Mouse (Mus musculus) liver, adult 10 weeks (tissue): Measurements from ENCODE around the gene Ripply3. TPM values are rescaled to one million over a fixed set of nuclear protein-coding genes. Genes with fewer than 3 reads are reported as not detected.

Experiments used
- polyA plus RNA-seq: library from polyadenylated mRNA; stranded (reverse); fragments of 350-450 nt; fragmentation: Illumina TruSeq; extraction: RNeasy Lipid Tissue Mini Kit (QIAGEN cat#74804); gene quantifications from one replicate; pipeline ENCODE4 v1.2.3, GENCODE M21; 2014; ENCODE audit warnings: low read depth, low replicate concordance

Gene Ripply3
- 2.2 TPM for polyA plus RNA-seq

GRCm38 (mm10) chr16:94327781-94328711 lies at the start of gene Ripply3:
Gene Ripply3 (plus strand): TSS chr16:94328420.

GRCm38 (mm10) chr16:94313229-94314030 lies 14.8 kb upstream of the Ripply3 start, which contains the start of gene Hlcs:
Gene Hlcs (minus strand): TSS chr16:94313571.

GRCm38 (mm10) chr16:94370173-94370914 lies 42.1 kb downstream of the Ripply3 start, which contains the start of gene Ttc3:
Gene Ttc3 (plus strand): TSS chr16:94370618.

GRCm38 (mm10) chr16:94371301-94371931 lies 43.2 kb downstream of the Ripply3 start, which contains the start of gene Pigp:
Gene Pigp (minus strand): TSS chr16:94371842.

Other genes with a start within 250 kb of the Ripply3 start
- not detected for gene Sim2, start 243.5 kb upstream of the Ripply3 start, polyA plus RNA-seq
- 5.2 TPM for gene Hlcs, start 14.8 kb upstream of the Ripply3 start, polyA plus RNA-seq
- gene Ttc3, start 42.2 kb downstream of the Ripply3 start, polyA plus RNA-seq, result 20.6 TPM
- 127 TPM for gene Pigp, start 43.4 kb downstream of the Ripply3 start, polyA plus RNA-seq
- 13.3 TPM for gene Vps26c, start 198.4 kb downstream of the Ripply3 start, polyA plus RNA-seq
- gene Dyrk1a, start 241.6 kb downstream of the Ripply3 start, polyA plus RNA-seq, result 12.7 TPM